Mouse (Mus musculus) heart, adult 2 months (tissue): ENCODE measurements around the gene Foxi3. TPM values are rescaled to one million over a fixed set of nuclear protein-coding genes. Genes with fewer than 3 reads are reported as not detected.

Experiments
- DNase-seq, 2 experiments: peaks; one replicate each; pipeline ENCODE4 v3.0.0; 2021
- H3K27ac ChIP-seq: fragments of 200-600 bp; 2 replicates; pipeline ENCODE4 v1.8.1; 2022
- H3K27me3 ChIP-seq: fragments of 200-500 bp; 2 replicates; pipeline ENCODE4 v1.6.1; 2012; ENCODE audit warnings: mild to moderate bottlenecking, low read length, inconsistent platforms, mixed read lengths; ENCODE audit not compliant: control insufficient read depth, insufficient read depth
- H3K36me3 ChIP-seq: fragments of 200-500 bp; 2 replicates; pipeline ENCODE4 v1.6.1; 2012; ENCODE audit warnings: low read length, inconsistent platforms; ENCODE audit not compliant: control insufficient read depth, insufficient read depth
- H3K4me1 ChIP-seq: fragments of 200-500 bp; 2 replicates; pipeline ENCODE4 v1.6.1; 2011; ENCODE audit warnings: low read length; ENCODE audit not compliant: control insufficient read depth, insufficient read depth
- H3K4me3 ChIP-seq: fragments of 200-600 bp; 2 replicates; pipeline ENCODE4 v1.8.1; 2022
- H3K79me2 ChIP-seq: fragments of 200-500 bp; replicated peaks from 2 replicates; pipeline ENCODE4 v1.6.1; 2012; ENCODE audit warnings: mild to moderate bottlenecking, inconsistent platforms, low read length, moderate library complexity, mixed read lengths; ENCODE audit not compliant: control insufficient read depth, insufficient read depth
- H3K9ac ChIP-seq: fragments of 200-500 bp; 2 replicates; pipeline ENCODE4 v1.6.1; 2012; ENCODE audit warnings: low read depth, mild to moderate bottlenecking, control low read depth, inconsistent platforms, low read length, mixed read lengths
- CTCF ChIP-seq: fragments of 200-600 bp; IDR thresholded peaks from 2 replicates; pipeline ENCODE4 v1.8.1; 2022; ENCODE audit warnings: antibody characterized with exemption, mild to moderate bottlenecking, moderate library complexity
- EP300 ChIP-seq: fragments of 200-500 bp; IDR thresholded peaks from 2 replicates; pipeline ENCODE4 v1.6.1; 2011; ENCODE audit warnings: low read depth, low read length, control low read depth; ENCODE audit not compliant: insufficient read depth
- POLR2A ChIP-seq: fragments of 200-500 bp; IDR thresholded peaks from 2 replicates; pipeline ENCODE4 v1.6.1; 2011; ENCODE audit warnings: mild to moderate bottlenecking, low read depth, low read length, control low read depth; ENCODE audit not compliant: insufficient read depth
- WGBS: fragments of 180-500 bp; shearing (Covaris S2); methylation state at CpG from one replicate; pipeline ENCODE4 v1.1.7; 2018; 5-methylcytosine and 5-hydroxymethylcytosine counted together
- intact Hi-C: fragments of 180-260 bp; cut with DNase I; formaldehyde crosslinking; loops from one replicate; pipeline ENCODE4 v1.15.1; 2025
- polyA plus RNA-seq: library from polyadenylated mRNA; depleted of rRNA; stranded (reverse); fragments of >200 nt; gene quantifications from 2 replicates; pipeline ENCODE4 v1.2.3, GENCODE M21; 2012
- total RNA-seq, 2 experiments: library from RNA; stranded (reverse); gene quantifications; 2 replicates each; pipeline ENCODE4 v1.2.3; 2021

Foxi3 gene
- total and polyA plus RNA-seq, 3 experiments: not detected

DNA sequence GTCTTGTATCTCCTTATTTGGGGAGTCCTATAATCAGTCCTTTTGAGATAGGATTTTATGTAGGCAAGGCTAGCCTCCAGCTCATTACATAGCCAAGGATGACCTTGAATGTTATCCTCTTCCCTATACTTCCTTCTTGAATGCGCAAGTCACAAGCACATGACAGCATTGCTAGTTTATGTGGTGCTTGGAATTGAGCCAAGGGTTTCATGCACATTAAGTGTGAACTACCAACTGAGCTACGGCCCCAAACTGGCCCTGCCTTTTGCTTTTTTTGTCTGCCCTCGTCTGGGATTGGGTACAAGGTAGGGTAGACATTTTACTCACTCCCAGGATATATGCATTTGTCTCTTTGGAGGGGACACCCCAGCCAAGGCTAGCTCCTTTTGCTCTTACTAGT lies 16.7 kb downstream of the Foxi3 start:
- H3K79me2 ChIP-seq: no peaks in the 10 kb centered on the region
- H3K27ac ChIP-seq: no peak overlapping the region
- DNase-seq: no peak
- H3K4me1 ChIP-seq: no peaks in the 10 kb centered on the region; the same call in 1 of the 2 replicates
- H3K27me3 ChIP-seq: peaks cover 1% of the 10 kb centered on the region; the same call in 1 of the 2 replicates
- 39% methylated on average over 3 of the region's 3 CpGs for WGBS
- no peak for TF ChIP-seq CTCF
- TF ChIP-seq POLR2A: no peak
- no peak for TF ChIP-seq EP300
- no peak overlapping the region for H3K4me3 ChIP-seq
- intact Hi-C loops: no loop called here
- no peaks in the 10 kb centered on the region for H3K36me3 ChIP-seq
- H3K9ac ChIP-seq: no peak overlapping the region

DNA sequence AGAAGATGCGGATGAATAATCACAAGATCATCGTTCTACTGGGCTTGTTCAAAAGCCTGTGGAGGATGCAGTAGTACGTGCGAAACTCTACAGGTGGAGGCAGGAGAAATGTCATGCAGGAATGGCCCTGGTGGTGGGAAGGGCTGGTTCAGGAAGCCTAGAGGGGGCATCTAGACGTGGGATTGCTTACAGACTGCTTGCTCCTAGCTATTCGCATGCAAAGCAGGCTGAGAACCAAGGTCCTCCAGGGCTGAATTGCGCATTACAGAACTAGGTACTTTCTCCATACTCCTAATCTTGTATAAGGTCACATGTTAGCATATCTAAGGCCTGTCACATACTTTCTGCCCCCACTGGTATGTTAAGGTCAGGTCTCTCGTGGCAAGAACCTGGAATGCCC lies 24.7 kb downstream of the Foxi3 start:
- Histone ChIP-seq H3K9ac (no peak overlapping the region), H3K4me1 (no peaks in the 10 kb centered on the region), H3K27ac (no peak overlapping the region), H3K36me3 (no peaks in the 10 kb centered on the region), H3K27me3 (no peaks in the 10 kb centered on the region), H3K79me2 (no peaks in the 10 kb centered on the region), H3K4me3 (no peak overlapping the region)
- 79% methylated on average over 8 of the region's 8 CpGs for WGBS
- DNase-seq: no peak
- intact Hi-C loops: no loop called here
- TF ChIP-seq EP300 (no peak), CTCF (no peak), POLR2A (no peak)

DNA sequence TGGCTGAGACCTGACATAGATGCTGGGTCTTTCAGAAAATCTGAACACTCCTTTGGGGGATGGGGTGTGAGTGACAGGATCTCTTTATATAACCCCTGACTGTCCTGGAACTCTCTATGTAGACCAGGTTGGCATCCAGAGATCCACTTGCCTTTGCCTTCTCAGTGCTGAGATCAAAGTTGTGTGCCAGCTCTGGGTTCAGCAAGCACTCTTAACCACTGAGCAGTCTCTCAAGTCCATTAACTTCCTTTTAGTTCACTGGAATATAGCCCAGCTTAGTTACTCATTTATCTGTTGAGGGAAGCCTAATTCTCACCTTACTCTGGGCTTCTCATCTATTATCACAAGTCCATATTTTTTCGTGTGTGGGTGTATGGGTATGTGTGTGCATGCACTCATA lies 26.1 kb downstream of the Foxi3 start:
- Histone ChIP-seq H3K4me3 (no peak overlapping the region), H3K9ac (no peak overlapping the region), H3K4me1 (no peaks in the 10 kb centered on the region), H3K79me2 (no peaks in the 10 kb centered on the region), H3K36me3 (no peaks in the 10 kb centered on the region), H3K27me3 (no peaks in the 10 kb centered on the region), H3K27ac (no peak overlapping the region)
- DNase-seq: no peak
- intact Hi-C loops: no loop called here
- WGBS: 54% methylated on average over 1 of the region's 1 CpGs
- TF ChIP-seq POLR2A (no peak), EP300 (no peak), CTCF (no peak)

DNA sequence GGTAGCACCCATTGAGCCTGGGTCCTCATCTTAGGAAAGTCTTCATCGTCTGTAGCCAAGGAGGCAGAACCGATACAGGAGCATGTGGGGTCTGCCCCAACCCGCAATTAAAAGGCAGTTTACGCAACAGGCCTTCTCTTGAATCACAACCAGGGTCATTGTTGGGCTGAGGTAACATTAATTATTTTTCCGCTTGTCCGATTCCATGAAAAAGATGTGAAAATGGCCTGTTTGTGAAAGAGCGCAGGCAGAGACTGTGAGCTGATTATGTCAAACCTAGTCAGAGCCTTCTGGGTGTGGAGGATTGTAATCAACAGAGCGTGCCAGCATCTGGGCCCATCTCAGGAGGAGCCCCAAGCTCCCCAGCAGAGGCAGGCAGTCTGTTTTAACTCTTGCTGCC lies 30.4 kb downstream of the Foxi3 start:
- Histone ChIP-seq H3K27me3 (no peaks in the 10 kb centered on the region), H3K9ac (no peak overlapping the region), H3K79me2 (no peaks in the 10 kb centered on the region), H3K4me3 (no peak overlapping the region), H3K4me1 (no peaks in the 10 kb centered on the region), H3K36me3 (no peaks in the 10 kb centered on the region), H3K27ac (no peak overlapping the region)
- intact Hi-C loops: no loop called here
- TF ChIP-seq CTCF (no peak), POLR2A (no peak), EP300 (no peak)
- WGBS: 83% methylated on average over 8 of the region's 8 CpGs
- DNase-seq: no peak

DNA sequence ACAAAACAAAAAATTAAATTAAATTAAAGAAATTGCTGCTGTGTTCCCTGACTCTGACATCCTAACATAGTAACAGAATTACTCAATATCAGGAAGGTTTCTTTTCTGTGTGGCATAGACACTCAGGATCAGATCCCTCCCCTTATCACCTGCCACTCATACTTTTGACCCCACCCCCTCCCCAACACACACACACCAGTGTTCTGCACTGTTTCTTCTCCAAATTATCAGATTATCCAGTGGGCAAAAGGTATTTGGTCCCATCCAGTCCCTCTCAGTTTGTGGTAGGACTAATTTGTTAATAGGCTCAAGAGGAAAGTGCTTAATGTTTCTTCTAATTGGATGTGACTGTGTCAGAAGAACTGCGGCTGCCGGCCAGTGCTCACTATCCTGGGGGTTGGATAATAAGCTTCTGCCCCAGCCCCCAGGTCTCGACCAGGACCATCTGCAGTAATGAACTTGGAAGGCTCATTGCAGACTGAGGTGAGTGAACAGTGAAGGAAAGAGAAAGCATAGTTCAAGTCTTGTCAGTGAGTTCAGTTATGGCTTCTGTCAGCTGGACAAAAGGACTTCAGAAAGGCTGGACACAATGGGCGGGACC lies 39.9 kb downstream of the Foxi3 start:
- no peak for DNase-seq
- 73% methylated on average over 4 of the region's 4 CpGs for WGBS
- Histone ChIP-seq H3K27me3 (no peaks in the 10 kb centered on the region), H3K27ac (no peak overlapping the region), H3K79me2 (no peaks in the 10 kb centered on the region), H3K36me3 (no peaks in the 10 kb centered on the region), H3K4me3 (no peak overlapping the region), H3K4me1 (no peaks in the 10 kb centered on the region), H3K9ac (no peak overlapping the region)
- TF ChIP-seq EP300 (no peak), POLR2A (no peak), CTCF (no peak)
- intact Hi-C loops: no loop called here

DNA sequence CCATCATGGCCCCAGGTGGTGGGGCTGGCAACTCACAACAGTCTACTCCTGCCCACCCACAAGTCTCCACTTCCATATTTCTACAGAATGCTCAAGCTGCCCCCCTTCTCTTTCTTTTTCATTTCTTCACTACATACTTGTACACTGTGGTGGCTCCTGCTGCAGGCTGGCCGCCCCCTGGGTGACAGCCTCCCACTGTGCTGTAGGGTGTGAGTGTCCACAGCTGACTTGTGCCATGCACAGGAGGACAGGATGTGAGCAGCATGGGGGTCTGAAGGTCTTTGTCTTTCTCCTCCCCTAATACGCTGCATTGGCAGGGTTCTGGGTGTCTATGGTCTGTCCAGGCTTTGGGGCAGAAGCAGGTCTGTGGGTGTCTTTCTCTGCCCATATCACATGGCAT lies 46.3 kb downstream of the Foxi3 start:
- no peaks in the 10 kb centered on the region for H3K4me1 ChIP-seq
- H3K9ac ChIP-seq: no peak overlapping the region
- no peaks in the 10 kb centered on the region for H3K79me2 ChIP-seq
- no peaks in the 10 kb centered on the region for H3K27me3 ChIP-seq
- H3K4me3 ChIP-seq: no peak overlapping the region
- TF ChIP-seq CTCF (no peak), POLR2A (no peak)
- H3K27ac ChIP-seq: no peak overlapping the region
- no peaks in the 10 kb centered on the region for H3K36me3 ChIP-seq
- intact Hi-C loops: no loop called here
- no peak for DNase-seq
- whole genome bisulfite sequencing: 93% methylated on average over 2 of the region's 2 CpGs
